Mouse (Mus musculus): ENCODE data around the gene Macrod1.

DNA sequence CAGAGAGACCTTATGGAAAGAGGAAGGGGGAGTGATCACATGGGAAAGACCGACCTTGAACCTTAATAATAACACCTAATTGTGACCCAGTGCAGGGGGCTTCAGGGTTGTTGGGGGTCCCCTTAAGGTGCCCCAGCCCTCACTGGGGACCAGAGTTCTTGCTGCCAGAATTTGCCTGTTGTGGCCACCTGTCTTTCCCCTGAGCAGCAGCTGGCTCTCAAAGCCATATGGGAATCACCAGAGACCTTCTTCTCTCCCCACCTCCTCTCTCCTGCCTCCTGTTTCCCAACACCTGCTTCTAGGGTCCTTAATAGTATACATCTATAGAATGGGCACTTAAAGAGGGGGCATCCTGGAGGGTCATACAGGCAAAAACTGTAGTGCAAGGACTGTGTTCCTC is 69.6 kb downstream of the Macrod1 start:
- TF ChIP-seq POLR2A (IDR thresholded peaks at IDR 0.05; ENCODE audit: low read depth, low read length) (no peak), CTCF (IDR thresholded peaks at IDR 0.05; ENCODE audit: extremely low read depth, insufficient read depth, insufficient read length, insufficient replicate concordance) (no peak)

All from spleen, adult 2 months (tissue).